Mouse (Mus musculus) heart, adult 2 months (tissue): ENCODE measurements at regions not wholly inside any gene's neighbourhood (a gene's known extent, or its start where the extent isn't known, plus 50 kb on each side); places are given as distances from the start of the nearest gene placed in this dataset.

ENCODE experiments used
- CTCF ChIP-seq: fragments of 200-600 bp; IDR thresholded peaks from 2 replicates; pipeline ENCODE4 v1.8.1; 2022; ENCODE audit warnings: antibody characterized with exemption, mild to moderate bottlenecking, moderate library complexity
- EP300 ChIP-seq: fragments of 200-500 bp; IDR thresholded peaks from 2 replicates; pipeline ENCODE4 v1.6.1; 2011; ENCODE audit warnings: low read depth, low read length, control low read depth; ENCODE audit not compliant: insufficient read depth
- POLR2A ChIP-seq: fragments of 200-500 bp; IDR thresholded peaks from 2 replicates; pipeline ENCODE4 v1.6.1; 2011; ENCODE audit warnings: mild to moderate bottlenecking, low read depth, low read length, control low read depth; ENCODE audit not compliant: insufficient read depth

DNA sequence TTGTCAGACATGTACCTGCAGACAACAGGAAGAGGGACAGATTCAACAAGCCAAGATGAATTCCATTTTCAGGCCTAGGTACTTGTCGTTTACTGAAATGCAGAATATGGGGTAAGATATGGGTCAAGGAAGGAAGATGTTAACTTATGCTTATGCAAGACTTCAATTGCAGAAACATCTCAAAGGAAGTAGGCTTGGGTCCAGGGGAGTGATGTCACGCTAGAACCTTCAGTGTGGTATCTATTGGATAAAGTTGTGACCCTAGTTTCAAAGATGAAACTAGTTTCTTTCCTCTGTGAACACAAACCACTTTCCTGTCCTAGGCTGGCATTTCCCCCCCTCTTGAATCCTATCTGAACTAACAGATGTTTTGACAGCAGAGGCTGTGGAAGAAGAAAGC, 50.5 kb upstream of the Rbpj start:
- TF ChIP-seq POLR2A (no peak), EP300 (no peak), CTCF (no peak)
